Mouse (Mus musculus): ENCODE data around the gene Mtx1.

DNA sequence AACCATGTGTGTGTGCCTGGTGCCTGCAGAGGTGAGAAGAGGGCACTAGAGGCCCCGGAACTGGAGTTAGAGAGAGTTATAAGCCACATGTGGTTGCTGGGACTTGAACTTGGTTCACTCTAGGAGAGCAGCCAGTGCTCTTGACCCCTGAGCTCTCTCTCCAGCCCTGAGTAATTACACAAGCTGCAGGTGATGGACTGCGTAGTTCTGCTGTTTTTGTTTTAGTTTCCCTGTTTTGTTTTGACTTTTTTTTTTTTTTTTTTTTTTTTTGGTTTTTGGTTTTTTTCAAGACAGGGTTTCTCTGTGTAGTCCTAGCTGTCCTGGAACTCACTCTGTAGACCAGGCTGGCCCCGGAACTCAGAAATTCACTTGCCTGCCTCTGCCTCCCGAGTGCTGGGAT is 65.1 kb downstream of the Mtx1 start:
- no peak for TF ChIP-seq EP300 (IDR thresholded peaks at IDR 0.05; ENCODE audit: low read depth)
- no peak for TF ChIP-seq CTCF (IDR thresholded peaks at IDR 0.05; ENCODE audit: low read depth)
